Mouse (Mus musculus): Measurements from ENCODE around the gene Prc1. TPM values are rescaled to one million over a fixed set of nuclear protein-coding genes. Genes with fewer than 3 reads are reported as not detected.
"Not testable (repeated sequence)": the region's sequence is repeated elsewhere in the genome, so short reads cannot be mapped to it uniquely, and the experiment has no call there.

Prc1 gene
- polyA plus RNA-seq, 2 experiments from 2014 or later, result 49.3 to 56.0 TPM

GRCm38 (mm10) chr7:80285725-80286124, 8.5 kb upstream of the Prc1 start:
- no peak for ATAC-seq

- ATAC-seq, result no peak
These were observed 6.5 kb upstream of the Prc1 start for GRCm38 (mm10) chr7:80287736-80288135.

GRCm38 (mm10) chr7:80294764-80295648, 756 bp downstream of the Prc1 start:
- ATAC-seq, result peak; percentile 4

- no peak for ATAC-seq
These were observed 2.2 kb downstream of the Prc1 start for GRCm38 (mm10) chr7:80296462-80296861.

GRCm38 (mm10) chr7:80297041-80297440, 2.8 kb downstream of the Prc1 start:
- no peak for ATAC-seq

GRCm38 (mm10) chr7:80298754-80299153, 4.5 kb downstream of the Prc1 start:
- no peak for ATAC-seq

GRCm38 (mm10) chr7:80299568-80299967, 5.3 kb downstream of the Prc1 start:
- ATAC-seq, result peak; percentile 74

- no peak for ATAC-seq
These were observed 7.3 kb downstream of the Prc1 start for GRCm38 (mm10) chr7:80301522-80301921.

- ATAC-seq, result no peak
These were observed 13.5 kb downstream of the Prc1 start for GRCm38 (mm10) chr7:80307766-80308165.

- no peak for ATAC-seq
These were observed 16.5 kb downstream of the Prc1 start for GRCm38 (mm10) chr7:80310771-80311170.

- no peak for ATAC-seq
These were observed 21.5 kb downstream of the Prc1 start for GRCm38 (mm10) chr7:80315733-80316132.

GRCm38 (mm10) chr7:80317439-80318115, 23.3 kb downstream of the Prc1 start:
- no peak for ATAC-seq

- no peak for ATAC-seq
These were observed 24.4 kb downstream of the Prc1 start for GRCm38 (mm10) chr7:80318670-80319069.

GRCm38 (mm10) chr7:80319846-80320496, 25.7 kb downstream of the Prc1 start:
- no peak for ATAC-seq

- ATAC-seq, result no peak
These were observed 29.1 kb downstream of the Prc1 start for GRCm38 (mm10) chr7:80323336-80323735.

- peak; percentile 98 for ATAC-seq
These were observed 30.0 kb downstream of the Prc1 start, which contains the start of gene Rccd1 for GRCm38 (mm10) chr7:80324043-80324815. Gene Rccd1 (minus strand): TSS chr7:80324454.

- ATAC-seq, result not testable (repeated sequence)
These were observed 30.5 kb downstream of the Prc1 start for GRCm38 (mm10) chr7:80324816-80325119.

GRCm38 (mm10) chr7:80325292-80325868, 31.1 kb downstream of the Prc1 start:
- no peak for ATAC-seq

- no peak for ATAC-seq
These were observed 31.8 kb downstream of the Prc1 start for GRCm38 (mm10) chr7:80326076-80326475.

- ATAC-seq, result no peak
These were observed 36.0 kb downstream of the Prc1 start for GRCm38 (mm10) chr7:80330278-80330677.

- no peak for ATAC-seq
These were observed 37.2 kb downstream of the Prc1 start for GRCm38 (mm10) chr7:80331433-80331832.

GRCm38 (mm10) chr7:80334848-80335247, 40.6 kb downstream of the Prc1 start:
- no peak for ATAC-seq
